9 mouse cellular contexts compared by ENCODE assay signal in genomic region chr2:157462776-157463710, GRCm38 (mm10). TPM values are rescaled to one million over a fixed set of nuclear protein-coding genes. Genes with fewer than 3 reads are reported as not detected.
DNase-seq lines count a peak whose midpoint lies in the region; ATAC-seq lines count a peak whose summit lies in the region.
"Had no signal": no experiment of that assay in that cellular context is flagged by ENCODE, and none has a peak within 500 bp of the region (broad histone marks: within the 10 kb centered on the region; RNA-seq: fewer than 3 reads in every experiment).

No protein-coding gene starts in this region.

- H3K9me3 ChIP-seq in hindbrain, embryonic 16.5 days (ENCODE audit: control insufficient read depth, low read length) = no peaks in the 10 kb centered on the region
- H3K9me3 ChIP-seq in neural tube, embryonic 11.5 days (ENCODE audit: control insufficient read depth, low read length) = no peaks in the 10 kb centered on the region
- H3K9me3 ChIP-seq: G1E had no signal

- peak; percentile 5; the same call in 1 of the 2 replicates for ATAC-seq in hindbrain, embryonic 16.5 days
- peak; percentile 43 for ATAC-seq in neural tube, embryonic 11.5 days (ENCODE audit: insufficient read depth, low FRiP score, low TSS enrichment)

- peaks cover 52% of the 10 kb centered on the region for H3K4me1 ChIP-seq in hindbrain, embryonic 16.5 days (ENCODE audit: control insufficient read depth, insufficient read depth, low read depth, low read length)
- H3K4me1 ChIP-seq in neural tube, embryonic 11.5 days (ENCODE audit: control insufficient read depth, insufficient read depth, low read length) = peaks cover 55% of the 10 kb centered on the region

- no peaks in the 10 kb centered on the region for H3K27me3 ChIP-seq in hindbrain, embryonic 16.5 days (replicated peaks; ENCODE audit: control insufficient read depth, insufficient read depth, low read length)
- no peaks in the 10 kb centered on the region for H3K27me3 ChIP-seq in neural tube, embryonic 11.5 days (ENCODE audit: control insufficient read depth, insufficient read depth, low read length)

- peak overlapping the region; percentile 92 for H3K27ac ChIP-seq in hindbrain, embryonic 16.5 days (ENCODE audit: low read depth, low read length)
- H3K27ac ChIP-seq in neural tube, embryonic 11.5 days (ENCODE audit: low read depth, low read length) = peak overlapping the region; percentile 98

- H3K36me3 ChIP-seq in hindbrain, embryonic 16.5 days (ENCODE audit: control insufficient read depth, insufficient read depth, low read length) = peaks cover 7% of the 10 kb centered on the region; the same call in 1 of the 2 replicates
- H3K36me3 ChIP-seq in neural tube, embryonic 11.5 days (ENCODE audit: control insufficient read depth, insufficient read depth, low read length) = peaks cover 3% of the 10 kb centered on the region; the same call in 1 of the 2 replicates
- H3K36me3 ChIP-seq: G1E had no signal

- intact Hi-C loops in gastrocnemius, postnatal 36 days (cut with DNase I) = no loop called here

- no peak overlapping the region for H3K4me2 ChIP-seq in hindbrain, embryonic 16.5 days (ENCODE audit: low read length)
- no peak overlapping the region for H3K4me2 ChIP-seq in neural tube, embryonic 11.5 days (ENCODE audit: low read depth)

- H3K4me3 ChIP-seq in hindbrain, embryonic 16.5 days (ENCODE audit: low read length) = no peak overlapping the region
- peak overlapping the region; percentile 8; the same call in 1 of the 2 replicates for H3K4me3 ChIP-seq in neural tube, embryonic 11.5 days (ENCODE audit: low read depth, low read length)

- DNase-seq in kidney, postnatal 10 days = peak; percentile 52
- DNase-seq in kidney, adult 11 months = no peak
- DNase-seq in embryo, embryonic 11 days = peak; percentile 95
- DNase-seq in neural tube, embryonic 11.5 days (ENCODE audit: low spot score) = peak; percentile 85
- DNase-seq in adrenal gland, postnatal 10 days = no peak
- DNase-seq in gastrocnemius, postnatal 36 days = no peak
- no peak for DNase-seq in adipocyte (ENCODE audit: low spot score)

- 32% methylated on average over 20 of the region's 20 CpGs for whole genome bisulfite sequencing in hindbrain, embryonic 16.5 days
- 40% methylated on average over 20 of the region's 20 CpGs for WGBS in neural tube, embryonic 11.5 days

- H3K9ac ChIP-seq in hindbrain, embryonic 16.5 days (ENCODE audit: low read depth, low read length) = peak overlapping the region; percentile 64
- H3K9ac ChIP-seq in neural tube, embryonic 11.5 days (ENCODE audit: low read length) = peak overlapping the region; percentile 78

RNA-seq across cellular contexts. Expression of gene Src, which starts 44.8 kb away (rescaled TPM):
- 26.5 and 29.9 TPM in 2 replicates for polyA plus RNA-seq in hindbrain, embryonic 16.5 days (2015; fragmentation: Nextera tagmentation; extraction: Ambion mirVana)
- 15.1 and 17.8 TPM in 2 replicates for polyA plus RNA-seq in neural tube, embryonic 11.5 days (2014; fragmentation: Nextera tagmentation; extraction: Ambion mirVana)
- 10 to 100 TPM; 18.9 to 21.8 TPM for total RNA-seq in adrenal gland, postnatal 10 days (2021)
- total RNA-seq in gastrocnemius, postnatal 36 days (2021) = 1 to 10 TPM; 2.9 to 3.5 TPM

Comparison
In these comparisons a context has a peak if more than half of its experiments do, and no peak if none do; other contexts are left out.
1. DNase-seq: peak in kidney, postnatal 10 days (single experiment), embryo, embryonic 11 days (single experiment) and neural tube, embryonic 11.5 days (single experiment); none in kidney, adult 11 months (single experiment), adrenal gland, postnatal 10 days (single experiment), gastrocnemius, postnatal 36 days (0 of 2) and adipocyte (single experiment).
2. RNA of gene Src, which starts 44.8 kb away (total RNA-seq): 18.9 to 21.8 TPM in adrenal gland, postnatal 10 days; 2.9 to 3.5 TPM in gastrocnemius, postnatal 36 days; every median in the first group is over 4 times any median in the second.